Mouse (Mus musculus): ENCODE data around the gene Cdk14. TPM values are rescaled to one million over a fixed set of nuclear protein-coding genes. Genes with fewer than 3 reads are reported as not detected.

The Cdk14 gene
- polyA plus RNA-seq, 1 experiment from 2014 or later, result 10.6 TPM

DNA sequence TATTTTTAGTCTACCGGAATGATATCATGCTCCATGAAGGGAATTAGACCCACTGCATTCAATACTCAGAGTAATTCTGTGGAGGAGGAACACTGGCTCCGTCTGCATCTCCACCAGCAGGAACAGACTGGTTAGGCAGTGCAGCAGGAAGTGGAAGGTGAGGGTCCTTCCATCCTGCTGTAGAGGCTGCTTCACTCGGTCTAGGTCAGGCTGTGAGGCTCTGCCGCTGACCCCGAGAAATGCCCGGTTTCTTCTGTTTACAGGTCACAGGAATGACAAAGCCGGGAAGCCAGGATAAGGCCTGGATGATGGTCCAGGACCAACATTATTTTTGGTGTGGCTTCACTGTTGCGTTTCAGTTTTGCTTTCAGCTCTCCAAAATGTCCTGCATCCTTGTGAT is 553.2 kb downstream of the Cdk14 start:
- peaks cover 7% of the 10 kb centered on the region for H3K4me1 ChIP-seq (ENCODE audit: control insufficient read depth, insufficient read depth, low read length)
- H3K27me3 ChIP-seq (ENCODE audit: control insufficient read depth, insufficient read depth, low read length), result no peaks in the 10 kb centered on the region
- no peak overlapping the region for H3K4me3 ChIP-seq (ENCODE audit: low read length)
- H3K27ac ChIP-seq (ENCODE audit: low read length), result no peak overlapping the region
- H3K9me3 ChIP-seq (replicated peaks; ENCODE audit: control insufficient read depth, low read length), result no peaks in the 10 kb centered on the region
- H3K9ac ChIP-seq (ENCODE audit: low read length), result no peak overlapping the region
- ATAC-seq (replicated peaks; ENCODE audit: extremely low read depth, insufficient read depth, low FRiP score), result no peak
- no peak overlapping the region for H3K4me2 ChIP-seq (ENCODE audit: low read depth, low read length)
- H3K36me3 ChIP-seq (ENCODE audit: control insufficient read depth, insufficient read depth), result no peaks in the 10 kb centered on the region
- WGBS, result 85% methylated on average over 8 of the region's 8 CpGs

DNA sequence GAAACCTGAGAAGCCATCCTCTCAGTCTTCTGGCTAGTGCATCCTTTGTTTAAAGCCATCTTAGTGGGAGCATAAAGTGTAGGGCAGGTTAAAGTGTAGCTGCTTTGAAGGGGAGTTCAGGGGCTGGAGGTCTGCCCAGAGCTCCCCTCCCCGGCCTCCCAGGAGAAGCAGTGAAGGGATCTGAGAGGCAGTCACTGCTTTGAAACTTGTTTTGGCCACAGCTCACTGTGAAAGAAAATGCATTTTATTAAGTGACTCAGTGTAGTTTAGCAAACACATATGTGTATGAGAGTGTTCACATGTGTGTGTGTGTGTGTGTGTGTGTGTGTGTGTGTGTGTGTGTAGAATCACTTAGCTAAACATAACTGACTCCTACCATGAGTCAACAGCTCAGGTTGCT is 554.0 kb downstream of the Cdk14 start:
- 58% methylated on average over 1 of the region's 1 CpGs for WGBS
- H3K4me1 ChIP-seq (ENCODE audit: control insufficient read depth, insufficient read depth, low read length), result peaks cover 7% of the 10 kb centered on the region
- H3K4me3 ChIP-seq (ENCODE audit: low read length), result no peak overlapping the region
- no peaks in the 10 kb centered on the region for H3K36me3 ChIP-seq (ENCODE audit: control insufficient read depth, insufficient read depth)
- H3K4me2 ChIP-seq (ENCODE audit: low read depth, low read length), result no peak overlapping the region
- no peak for ATAC-seq (replicated peaks; ENCODE audit: extremely low read depth, insufficient read depth, low FRiP score)
- no peak overlapping the region for H3K27ac ChIP-seq (ENCODE audit: low read length)
- H3K9me3 ChIP-seq (replicated peaks; ENCODE audit: control insufficient read depth, low read length), result no peaks in the 10 kb centered on the region
- H3K9ac ChIP-seq (ENCODE audit: low read length), result no peak overlapping the region
- no peaks in the 10 kb centered on the region for H3K27me3 ChIP-seq (ENCODE audit: control insufficient read depth, insufficient read depth, low read length)

DNA sequence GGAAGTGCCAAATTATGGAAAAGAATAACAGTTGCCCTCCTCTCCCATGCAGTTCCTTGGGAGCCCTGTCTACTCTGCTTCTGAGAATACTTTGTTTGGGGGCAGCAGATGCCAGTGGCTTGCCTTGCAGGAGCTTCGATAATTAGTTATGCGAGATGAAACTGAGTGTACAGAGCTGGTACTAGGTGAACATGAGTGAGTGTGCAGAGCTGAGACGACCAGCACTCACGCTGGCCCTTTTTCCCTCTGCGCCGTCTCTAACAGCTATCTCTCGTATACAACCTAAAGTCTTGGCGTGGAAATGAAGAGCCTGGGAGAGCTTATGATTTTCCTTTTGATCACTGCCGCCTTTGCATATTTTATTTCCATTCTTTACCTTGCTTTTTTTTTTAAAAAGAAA is 558.5 kb downstream of the Cdk14 start:
- H3K4me3 ChIP-seq (ENCODE audit: low read length), result no peak overlapping the region
- no peak overlapping the region for H3K4me2 ChIP-seq (ENCODE audit: low read depth, low read length)
- WGBS, result 86% methylated on average over 9 of the region's 9 CpGs
- no peaks in the 10 kb centered on the region for H3K27me3 ChIP-seq (ENCODE audit: control insufficient read depth, insufficient read depth, low read length)
- no peak overlapping the region for H3K27ac ChIP-seq (ENCODE audit: low read length)
- no peak for ATAC-seq (replicated peaks; ENCODE audit: extremely low read depth, insufficient read depth, low FRiP score)
- H3K9ac ChIP-seq (ENCODE audit: low read length), result no peak overlapping the region
- no peaks in the 10 kb centered on the region for H3K36me3 ChIP-seq (ENCODE audit: control insufficient read depth, insufficient read depth)
- peaks cover 7% of the 10 kb centered on the region for H3K4me1 ChIP-seq (ENCODE audit: control insufficient read depth, insufficient read depth, low read length)
- no peaks in the 10 kb centered on the region for H3K9me3 ChIP-seq (replicated peaks; ENCODE audit: control insufficient read depth, low read length)

DNA sequence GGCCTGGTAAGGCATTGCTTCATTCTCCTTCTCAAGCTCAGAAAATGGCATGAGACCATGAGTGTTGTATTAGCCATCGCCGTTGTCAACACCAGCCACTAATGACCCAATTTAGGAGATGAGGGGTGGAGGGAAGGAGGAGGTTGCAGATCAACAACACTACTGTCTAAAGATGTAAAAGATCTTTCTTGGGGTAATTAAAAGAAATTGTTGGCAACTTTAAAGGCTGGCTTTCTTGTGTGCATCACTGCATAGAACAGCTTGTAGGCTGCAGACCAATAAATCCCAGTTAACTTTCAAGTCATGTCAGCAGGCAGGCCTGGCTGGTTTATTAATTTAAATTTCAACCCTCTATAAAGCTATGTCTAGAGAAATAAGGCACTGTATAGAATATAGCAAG is 559.0 kb downstream of the Cdk14 start:
- H3K4me2 ChIP-seq (ENCODE audit: low read depth, low read length), result no peak overlapping the region

DNA sequence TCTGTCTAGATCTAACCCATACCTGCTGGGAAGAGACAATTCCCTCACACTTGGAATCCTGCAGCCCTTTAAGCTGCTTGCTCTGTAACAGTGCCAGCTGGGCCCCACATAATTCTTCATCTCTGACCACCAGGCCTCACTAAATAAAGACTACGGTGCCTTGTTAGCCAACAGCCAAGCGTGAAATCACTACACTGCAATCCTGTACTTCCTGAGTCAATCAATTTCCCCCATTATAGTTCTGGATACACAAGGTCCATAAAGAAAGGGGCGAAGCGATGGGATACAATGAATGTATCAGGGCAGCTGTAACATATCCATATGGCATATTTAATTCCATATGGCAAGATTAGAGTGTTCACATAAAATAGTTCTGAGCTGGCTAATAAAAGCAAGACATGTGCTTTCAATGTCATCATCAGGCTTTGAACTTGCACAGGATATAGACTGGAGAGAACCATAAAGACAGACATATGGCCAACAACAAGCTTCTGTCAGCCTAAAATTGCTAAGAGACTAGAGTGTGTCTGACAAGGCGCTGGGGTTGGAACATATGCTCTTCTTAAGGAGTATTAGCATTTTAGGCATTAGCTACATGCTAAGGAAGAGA is 562.0 kb downstream of the Cdk14 start:
- Histone ChIP-seq H3K9ac (ENCODE audit: low read length) (no peak overlapping the region), H3K4me1 (ENCODE audit: control insufficient read depth, insufficient read depth, low read length) (no peaks in the 10 kb centered on the region), H3K9me3 (replicated peaks; ENCODE audit: control insufficient read depth, low read length) (no peaks in the 10 kb centered on the region), H3K4me3 (ENCODE audit: low read length) (no peak overlapping the region), H3K27ac (ENCODE audit: low read length) (no peak overlapping the region), H3K36me3 (ENCODE audit: control insufficient read depth, insufficient read depth) (no peaks in the 10 kb centered on the region), H3K4me2 (ENCODE audit: low read depth, low read length) (no peak overlapping the region), H3K27me3 (ENCODE audit: control insufficient read depth, insufficient read depth, low read length) (no peaks in the 10 kb centered on the region)
- WGBS, result 80% methylated on average over 5 of the region's 5 CpGs
- no peak for ATAC-seq (replicated peaks; ENCODE audit: extremely low read depth, insufficient read depth, low FRiP score)

More for the DNA sequence above, 559.0 kb downstream of the Cdk14 start:
- Histone ChIP-seq H3K36me3 (ENCODE audit: control insufficient read depth, insufficient read depth) (no peaks in the 10 kb centered on the region), H3K9me3 (replicated peaks; ENCODE audit: control insufficient read depth, low read length) (no peaks in the 10 kb centered on the region), H3K9ac (ENCODE audit: low read length) (no peak overlapping the region), H3K4me3 (ENCODE audit: low read length) (no peak overlapping the region), H3K27ac (ENCODE audit: low read length) (no peak overlapping the region), H3K27me3 (ENCODE audit: control insufficient read depth, insufficient read depth, low read length) (no peaks in the 10 kb centered on the region), H3K4me1 (ENCODE audit: control insufficient read depth, insufficient read depth, low read length) (peaks cover 7% of the 10 kb centered on the region)
- no peak for ATAC-seq (replicated peaks; ENCODE audit: extremely low read depth, insufficient read depth, low FRiP score)
- 88% methylated on average over 2 of the region's 2 CpGs for WGBS

DNA sequence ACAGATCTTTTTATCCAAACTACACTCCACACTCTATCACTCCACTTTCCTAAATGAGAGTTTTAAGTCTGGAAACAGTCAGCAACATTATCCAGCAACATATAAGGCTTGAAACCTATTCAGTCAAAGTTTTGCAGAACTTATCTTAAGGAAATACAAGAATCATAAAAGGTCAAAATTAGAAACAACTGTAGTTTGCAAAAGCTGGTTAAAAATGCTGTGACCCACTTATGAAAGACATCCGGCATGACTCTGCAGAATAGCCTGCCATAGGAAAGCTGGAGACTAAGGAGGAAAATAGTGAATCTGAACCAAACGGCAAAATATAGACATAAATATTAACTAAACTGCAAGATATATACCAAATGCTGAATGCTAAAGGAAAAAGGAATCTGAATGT is 566.6 kb downstream of the Cdk14 start:
- H3K27me3 ChIP-seq (ENCODE audit: control insufficient read depth, insufficient read depth, low read length), result no peaks in the 10 kb centered on the region

DNA sequence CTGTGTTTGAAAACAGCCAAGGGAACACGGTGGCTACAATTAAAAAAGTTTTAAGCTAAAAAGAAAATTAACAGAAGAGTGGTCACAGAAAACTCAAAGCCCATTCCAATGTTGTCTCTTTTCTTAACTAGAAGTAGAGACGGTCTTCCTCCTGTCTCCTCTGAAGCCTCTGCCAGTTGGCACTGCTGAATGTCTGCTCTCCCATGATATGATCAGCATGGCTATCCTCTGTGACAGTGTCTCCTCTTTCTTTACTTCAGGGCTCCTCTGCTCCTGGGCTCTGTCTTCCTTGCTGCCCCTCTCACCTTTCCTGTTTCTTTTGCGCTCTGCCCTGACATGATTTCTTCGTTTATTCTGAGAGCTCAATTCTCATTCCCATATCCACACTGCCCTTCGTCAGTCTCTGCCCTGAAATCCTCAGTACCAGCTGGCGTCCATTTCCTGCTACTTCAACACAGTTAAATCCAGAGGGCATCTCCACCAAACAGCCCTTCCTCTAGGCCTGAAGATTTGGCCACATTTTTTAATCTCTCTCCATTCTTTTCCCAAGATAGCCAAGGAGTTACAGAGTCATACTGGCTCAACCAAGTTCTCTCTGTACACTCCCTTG is 567.3 kb downstream of the Cdk14 start:
- Histone ChIP-seq H3K27ac (ENCODE audit: low read length) (no peak overlapping the region), H3K27me3 (ENCODE audit: control insufficient read depth, insufficient read depth, low read length) (no peaks in the 10 kb centered on the region), H3K4me2 (ENCODE audit: low read depth, low read length) (no peak overlapping the region), H3K4me3 (ENCODE audit: low read length) (no peak overlapping the region), H3K4me1 (ENCODE audit: control insufficient read depth, insufficient read depth, low read length) (no peaks in the 10 kb centered on the region), H3K9me3 (replicated peaks; ENCODE audit: control insufficient read depth, low read length) (no peaks in the 10 kb centered on the region), H3K36me3 (ENCODE audit: control insufficient read depth, insufficient read depth) (no peaks in the 10 kb centered on the region), H3K9ac (ENCODE audit: low read length) (no peak overlapping the region)
- ATAC-seq (replicated peaks; ENCODE audit: extremely low read depth, insufficient read depth, low FRiP score), result no peak
- 67% methylated on average over 6 of the region's 6 CpGs for WGBS

More for the DNA sequence above, 566.6 kb downstream of the Cdk14 start:
- Histone ChIP-seq H3K9ac (ENCODE audit: low read length) (no peak overlapping the region), H3K4me1 (ENCODE audit: control insufficient read depth, insufficient read depth, low read length) (no peaks in the 10 kb centered on the region), H3K27ac (ENCODE audit: low read length) (no peak overlapping the region), H3K36me3 (ENCODE audit: control insufficient read depth, insufficient read depth) (no peaks in the 10 kb centered on the region), H3K4me2 (ENCODE audit: low read depth, low read length) (no peak overlapping the region), H3K4me3 (ENCODE audit: low read length) (no peak overlapping the region), H3K9me3 (replicated peaks; ENCODE audit: control insufficient read depth, low read length) (no peaks in the 10 kb centered on the region)
- no peak for ATAC-seq (replicated peaks; ENCODE audit: extremely low read depth, insufficient read depth, low FRiP score)
- WGBS, result 81% methylated on average over 2 of the region's 2 CpGs

DNA sequence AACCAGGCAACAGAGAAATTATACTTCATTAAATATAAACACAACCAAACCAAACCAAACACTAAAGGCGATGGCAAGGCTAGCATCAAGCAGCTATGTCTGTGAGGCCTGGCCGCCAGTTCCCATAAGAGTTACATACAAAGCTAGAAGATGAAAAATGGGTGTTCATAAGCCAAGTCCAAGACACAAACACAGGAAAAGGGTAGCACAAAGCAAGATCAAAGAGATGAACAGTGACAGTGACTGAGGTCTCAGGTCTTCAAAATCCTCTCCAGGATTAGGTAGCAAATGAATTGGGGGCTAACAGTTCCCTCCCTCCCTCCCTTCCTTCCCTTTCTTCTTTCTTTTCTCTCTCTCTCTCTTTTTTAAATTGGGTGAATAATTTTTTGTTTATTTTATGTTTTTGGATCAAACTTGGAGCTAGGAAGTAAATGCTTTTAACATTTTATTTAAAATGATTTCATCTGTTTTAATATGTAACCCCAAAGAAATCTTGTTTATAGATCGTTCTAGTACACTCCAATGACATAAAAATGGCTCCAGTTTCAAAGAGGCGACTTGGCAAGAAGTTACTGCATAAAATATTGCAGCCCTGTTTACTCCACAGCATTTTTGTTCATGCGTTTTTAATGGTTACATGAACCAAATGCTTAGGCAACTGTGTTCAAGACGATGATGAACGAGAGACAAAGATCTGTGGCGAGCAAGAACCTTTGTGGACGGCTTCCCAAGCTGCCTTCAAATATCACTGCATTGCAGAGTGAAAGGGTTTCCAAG is 568.0 kb downstream of the Cdk14 start:
- H3K4me1 ChIP-seq (ENCODE audit: control insufficient read depth, insufficient read depth, low read length), result no peaks in the 10 kb centered on the region
- H3K36me3 ChIP-seq (ENCODE audit: control insufficient read depth, insufficient read depth), result no peaks in the 10 kb centered on the region
- WGBS, result 77% methylated on average over 9 of the region's 9 CpGs
- H3K9ac ChIP-seq (ENCODE audit: low read length), result no peak overlapping the region
- H3K4me3 ChIP-seq (ENCODE audit: low read length), result no peak overlapping the region
- no peak overlapping the region for H3K4me2 ChIP-seq (ENCODE audit: low read depth, low read length)
- no peaks in the 10 kb centered on the region for H3K27me3 ChIP-seq (ENCODE audit: control insufficient read depth, insufficient read depth, low read length)
- H3K9me3 ChIP-seq (replicated peaks; ENCODE audit: control insufficient read depth, low read length), result no peaks in the 10 kb centered on the region
- H3K27ac ChIP-seq (ENCODE audit: low read length), result no peak overlapping the region
- ATAC-seq (replicated peaks; ENCODE audit: extremely low read depth, insufficient read depth, low FRiP score), result no peak

DNA sequence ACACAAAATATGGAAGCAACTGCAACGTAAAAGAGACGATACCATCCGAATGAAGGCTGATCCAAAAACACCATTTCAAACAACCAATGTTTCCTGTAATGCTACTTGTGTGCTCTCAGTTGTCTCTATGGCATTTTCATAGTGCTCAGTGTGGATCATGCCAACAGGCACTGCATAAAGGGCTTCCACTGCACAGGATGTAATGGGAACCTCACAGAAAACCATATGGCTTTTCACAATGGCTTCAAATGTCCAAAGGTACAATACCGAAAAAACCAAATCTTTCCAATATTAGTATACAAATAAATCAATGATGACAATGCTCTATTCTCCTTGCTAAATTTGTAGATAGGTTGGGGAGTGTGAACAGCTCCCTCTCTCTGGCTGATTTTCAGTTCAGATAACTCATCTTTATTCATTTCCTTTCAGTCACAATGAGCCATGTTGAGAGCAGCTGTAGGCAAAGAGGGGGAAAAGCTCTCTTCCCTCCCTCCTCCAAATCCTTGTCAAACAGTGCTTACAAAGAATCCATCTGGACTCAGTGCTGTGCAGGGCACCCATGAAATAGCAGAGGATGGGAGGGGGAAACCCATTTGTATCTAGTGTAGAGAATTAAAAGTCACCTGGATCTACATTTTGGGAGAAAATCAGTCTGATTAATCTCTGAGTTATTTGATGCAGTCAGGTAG is 568.7 kb downstream of the Cdk14 start:
- WGBS, result 93% methylated on average over 4 of the region's 4 CpGs
- H3K27ac ChIP-seq (ENCODE audit: low read length), result no peak overlapping the region
- no peak for ATAC-seq (replicated peaks; ENCODE audit: extremely low read depth, insufficient read depth, low FRiP score)

More for the DNA sequence above, 568.7 kb downstream of the Cdk14 start:
- Histone ChIP-seq H3K36me3 (ENCODE audit: control insufficient read depth, insufficient read depth) (no peaks in the 10 kb centered on the region), H3K4me3 (ENCODE audit: low read length) (no peak overlapping the region), H3K4me1 (ENCODE audit: control insufficient read depth, insufficient read depth, low read length) (no peaks in the 10 kb centered on the region), H3K9me3 (replicated peaks; ENCODE audit: control insufficient read depth, low read length) (no peaks in the 10 kb centered on the region), H3K27me3 (ENCODE audit: control insufficient read depth, insufficient read depth, low read length) (no peaks in the 10 kb centered on the region), H3K4me2 (ENCODE audit: low read depth, low read length) (no peak overlapping the region), H3K9ac (ENCODE audit: low read length) (no peak overlapping the region)

Data from heart, embryonic 16.5 days (tissue).